Mouse (Mus musculus) liver, embryonic 16.5 days (tissue): ENCODE results near the gene Gm11114. TPM values are rescaled to one million over a fixed set of nuclear protein-coding genes. Genes with fewer than 3 reads are reported as not detected.

Experiments
- ATAC-seq: fragments of 200-750 bp; cut with Nextera tagmentation; 2 replicates; pipeline ENCODE4 v1.8.0; 2017; ENCODE audit warnings: low read depth, mild to moderate bottlenecking, moderate number of reproducible peaks, moderate library complexity
- H3K27ac ChIP-seq: fragments of 300-500 bp; sonication (generic); 2 replicates; pipeline ENCODE4 v1.5.1; 2014; ENCODE audit warnings: mild to moderate bottlenecking, low read length
- H3K27me3 ChIP-seq: fragments of 300-500 bp; sonication (generic); 2 replicates; pipeline ENCODE4 v1.6.1; 2014; ENCODE audit warnings: low read depth, low read length, mixed read lengths; ENCODE audit not compliant: control insufficient read depth, insufficient read depth
- H3K36me3 ChIP-seq: fragments of 300-500 bp; sonication (generic); 2 replicates; pipeline ENCODE4 v1.6.1; 2014; ENCODE audit warnings: mild to moderate bottlenecking; ENCODE audit not compliant: control insufficient read depth, insufficient read depth
- H3K4me1 ChIP-seq: fragments of 300-500 bp; sonication (generic); 2 replicates; pipeline ENCODE4 v1.6.1; 2014; ENCODE audit warnings: low read depth, low read length, mixed read lengths; ENCODE audit not compliant: control insufficient read depth
- H3K4me2 ChIP-seq: fragments of 300-500 bp; sonication (generic); 2 replicates; pipeline ENCODE4 v1.6.1; 2014; ENCODE audit warnings: low read depth, low read length, mixed read lengths
- H3K4me3 ChIP-seq: fragments of 300-500 bp; sonication (generic); 2 replicates; pipeline ENCODE4 v1.5.1; 2014; ENCODE audit warnings: low read depth, mild to moderate bottlenecking, low read length
- H3K9ac ChIP-seq: fragments of 300-500 bp; sonication (generic); 2 replicates; pipeline ENCODE4 v1.6.1; 2014; ENCODE audit warnings: low read depth, low read length
- H3K9me3 ChIP-seq: fragments of 300-500 bp; sonication (generic); replicated peaks from 2 replicates; pipeline ENCODE4 v1.6.1; 2016; ENCODE audit warnings: low read length; ENCODE audit not compliant: control insufficient read depth
- WGBS: fragments of 180-500 bp; shearing (Covaris S2); extraction: QIAGEN DNeasy Blood & Tissue Kit; methylation state at CpG from one replicate; pipeline ENCODE4 v1.1.7; 2014; ENCODE audit not compliant: insufficient replicate concordance; 5-methylcytosine and 5-hydroxymethylcytosine counted together
- polyA plus RNA-seq: library from polyadenylated mRNA; unstranded; fragments of >200 nt; fragmentation: Nextera tagmentation; extraction: Ambion mirVana; gene quantifications from 2 replicates; pipeline ENCODE4 v1.2.1, GENCODE M21; 2015

The Gm11114 gene
- polyA plus RNA-seq, 1 experiment from 2014 or later: not detected

DNA sequence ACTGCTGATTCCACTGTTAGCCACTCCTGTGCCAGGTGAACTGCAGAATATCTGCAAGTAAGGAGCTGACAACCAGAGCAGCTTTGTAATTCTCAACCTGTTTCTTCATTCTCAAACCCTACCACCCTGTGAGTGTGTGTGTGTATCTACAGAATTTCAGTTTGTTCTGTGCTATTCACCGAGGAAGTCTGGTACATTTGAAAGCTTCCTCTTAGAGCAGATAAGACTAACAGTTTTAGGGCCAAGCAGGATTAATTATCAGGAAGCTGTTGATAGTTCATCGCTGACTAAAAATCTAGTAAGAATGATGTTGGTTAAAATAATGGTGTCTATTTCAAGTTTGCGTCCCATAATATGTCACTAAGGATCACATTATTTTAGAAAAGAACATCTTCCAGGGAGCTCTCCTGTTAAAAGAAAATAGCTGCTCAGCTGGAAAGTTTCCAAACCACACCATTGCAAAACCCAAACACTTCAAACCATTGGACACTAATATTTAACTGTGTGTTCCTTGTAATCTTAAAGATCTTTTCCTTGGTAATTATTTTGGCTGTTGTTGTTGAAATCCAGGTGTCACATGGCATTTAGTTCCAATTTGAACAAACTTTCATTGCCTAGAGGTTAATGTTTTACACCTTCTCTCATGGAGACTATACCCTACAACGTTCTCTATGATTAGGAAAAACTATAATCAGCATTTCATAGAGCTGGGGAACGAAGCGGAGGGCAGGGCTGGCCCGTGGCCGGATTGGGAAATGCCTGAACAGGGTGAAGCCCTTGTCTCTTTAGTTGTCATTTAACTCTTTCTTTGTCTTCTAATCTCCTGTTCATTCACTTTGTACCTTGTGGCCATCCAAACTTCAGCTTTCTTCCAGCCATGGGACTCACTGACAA is 30.6 kb downstream of the Gm11114 start:
- no peaks in the 10 kb centered on the region for H3K27me3 ChIP-seq
- no peak overlapping the region for H3K4me3 ChIP-seq
- no peaks in the 10 kb centered on the region for H3K9me3 ChIP-seq
- H3K4me2 ChIP-seq: peak overlapping the region; percentile 7; the same call in 1 of the 2 replicates
- WGBS: 24% methylated on average over 8 of the region's 8 CpGs
- H3K4me1 ChIP-seq: no peaks in the 10 kb centered on the region
- H3K9ac ChIP-seq: no peak overlapping the region
- no peak overlapping the region for H3K27ac ChIP-seq
- H3K36me3 ChIP-seq: no peaks in the 10 kb centered on the region
- ATAC-seq: peak; percentile 64; the same call in 1 of the 2 replicates

DNA sequence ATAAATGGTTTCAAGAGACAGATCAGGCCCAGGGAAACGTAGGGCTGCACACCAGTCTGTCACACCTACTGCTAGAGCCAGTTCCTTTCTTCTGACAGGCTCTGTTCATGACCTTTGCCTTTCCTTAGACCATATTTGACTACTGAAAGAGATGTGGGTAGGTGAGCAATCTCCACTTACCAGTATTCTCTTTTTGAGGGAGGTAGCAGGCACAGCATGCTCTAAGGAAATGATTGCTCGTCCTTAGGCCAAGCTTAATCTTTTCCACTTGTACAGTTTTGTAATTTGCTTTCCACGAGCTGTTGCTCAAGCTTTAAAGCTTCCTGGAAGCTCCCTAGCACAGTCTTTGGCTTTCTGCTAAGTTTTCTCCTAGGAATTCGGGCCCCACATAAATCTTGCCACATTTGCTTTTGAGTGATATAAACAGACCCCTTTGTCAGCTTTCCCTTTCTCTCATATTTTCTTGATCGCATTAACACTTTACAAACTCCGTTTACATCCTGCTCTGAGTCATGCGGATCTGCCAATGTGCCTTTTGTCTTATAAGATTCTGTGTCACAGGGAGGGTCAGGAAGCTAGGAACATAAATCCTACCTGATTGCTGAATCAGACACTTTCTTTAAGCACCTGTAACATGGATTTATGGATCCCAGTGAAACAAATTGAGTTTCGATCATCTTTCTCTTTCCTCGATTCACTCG is 35.4 kb downstream of the Gm11114 start:
- H3K4me3 ChIP-seq: no peak overlapping the region
- H3K9ac ChIP-seq: no peak overlapping the region
- H3K9me3 ChIP-seq: no peaks in the 10 kb centered on the region
- H3K27ac ChIP-seq: no peak overlapping the region
- no peaks in the 10 kb centered on the region for H3K4me1 ChIP-seq
- no peak for ATAC-seq
- no peak overlapping the region for H3K4me2 ChIP-seq
- H3K27me3 ChIP-seq: no peaks in the 10 kb centered on the region
- no peaks in the 10 kb centered on the region for H3K36me3 ChIP-seq
- 65% methylated on average over 10 of the region's 10 CpGs for WGBS

DNA sequence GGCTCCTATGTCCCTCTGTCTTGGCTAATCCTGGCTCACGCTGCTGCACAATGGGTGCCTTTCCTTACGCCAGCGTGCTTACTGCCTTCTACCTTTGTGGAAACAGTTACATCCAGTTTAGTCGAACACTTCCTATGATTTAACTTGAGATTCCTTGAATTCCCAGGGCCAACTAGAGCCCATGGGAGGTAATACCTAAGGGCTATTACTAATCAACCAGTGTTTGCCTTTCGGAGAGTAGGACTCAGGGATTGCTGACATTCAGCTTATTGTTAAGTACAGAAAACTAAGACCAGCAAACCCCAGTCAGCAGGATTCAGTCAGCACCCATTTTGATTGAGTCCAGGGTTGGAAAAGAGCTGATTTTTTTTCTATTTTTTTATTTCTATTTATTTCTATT is 43.0 kb downstream of the Gm11114 start:
- ATAC-seq: no peak
- Histone ChIP-seq H3K36me3 (no peaks in the 10 kb centered on the region), H3K4me1 (no peaks in the 10 kb centered on the region), H3K27ac (no peak overlapping the region), H3K9ac (no peak overlapping the region), H3K27me3 (no peaks in the 10 kb centered on the region), H3K4me3 (no peak overlapping the region), H3K4me2 (no peak overlapping the region), H3K9me3 (no peaks in the 10 kb centered on the region)
- 58% methylated on average over 5 of the region's 5 CpGs for WGBS

DNA sequence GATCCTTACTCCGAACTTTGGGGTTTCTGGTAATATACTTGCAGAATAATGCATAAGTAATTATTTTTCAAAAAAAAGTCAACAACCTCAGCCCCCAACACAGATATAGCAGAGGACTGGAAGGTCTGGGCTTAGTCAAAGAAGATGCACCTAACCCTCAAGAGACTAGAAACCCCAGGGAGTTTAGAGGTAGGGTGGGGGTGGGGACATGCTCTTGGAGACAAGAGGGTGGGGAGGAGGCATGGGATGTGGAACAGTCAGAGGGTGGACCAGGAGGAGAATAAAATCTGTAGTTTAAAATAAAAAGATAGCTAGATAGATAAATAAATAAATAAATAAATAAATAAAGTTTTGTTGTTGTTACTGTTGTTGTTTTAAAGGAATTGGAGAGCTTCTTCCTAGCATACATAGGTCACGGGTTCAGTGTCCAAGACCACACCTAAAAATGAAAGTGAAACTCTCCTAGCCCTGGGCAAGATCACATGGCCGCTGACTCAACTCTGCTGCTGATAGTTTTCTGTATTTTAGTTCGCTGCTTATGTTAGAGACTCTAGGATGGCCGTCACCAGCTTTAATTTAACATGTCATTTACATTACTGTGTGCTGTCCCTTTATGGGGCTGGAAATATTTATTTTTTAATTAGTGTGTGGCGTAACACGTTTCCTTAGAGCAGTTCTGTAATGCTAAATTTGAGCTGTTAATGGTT is 44.7 kb downstream of the Gm11114 start:
- ATAC-seq: no peak
- no peak overlapping the region for H3K9ac ChIP-seq
- H3K36me3 ChIP-seq: no peaks in the 10 kb centered on the region
- no peaks in the 10 kb centered on the region for H3K9me3 ChIP-seq
- no peak overlapping the region for H3K4me2 ChIP-seq
- H3K4me1 ChIP-seq: no peaks in the 10 kb centered on the region
- no peak overlapping the region for H3K4me3 ChIP-seq
- no peak overlapping the region for H3K27ac ChIP-seq
- no peaks in the 10 kb centered on the region for H3K27me3 ChIP-seq
- WGBS: 63% methylated on average over 7 of the region's 7 CpGs

Other genes starting within 250 kb of the Gm11114 start
- gene Tent5a, start 14.6 kb downstream of the Gm11114 start, polyA plus RNA-seq: 17.1 and 17.9 TPM in 2 replicates